Mouse (Mus musculus): ENCODE results near the gene Rangrf.
"Not testable (repeated sequence)": the region's sequence is repeated elsewhere in the genome, so short reads cannot be mapped to it uniquely, and the experiment has no call there.

DNA sequence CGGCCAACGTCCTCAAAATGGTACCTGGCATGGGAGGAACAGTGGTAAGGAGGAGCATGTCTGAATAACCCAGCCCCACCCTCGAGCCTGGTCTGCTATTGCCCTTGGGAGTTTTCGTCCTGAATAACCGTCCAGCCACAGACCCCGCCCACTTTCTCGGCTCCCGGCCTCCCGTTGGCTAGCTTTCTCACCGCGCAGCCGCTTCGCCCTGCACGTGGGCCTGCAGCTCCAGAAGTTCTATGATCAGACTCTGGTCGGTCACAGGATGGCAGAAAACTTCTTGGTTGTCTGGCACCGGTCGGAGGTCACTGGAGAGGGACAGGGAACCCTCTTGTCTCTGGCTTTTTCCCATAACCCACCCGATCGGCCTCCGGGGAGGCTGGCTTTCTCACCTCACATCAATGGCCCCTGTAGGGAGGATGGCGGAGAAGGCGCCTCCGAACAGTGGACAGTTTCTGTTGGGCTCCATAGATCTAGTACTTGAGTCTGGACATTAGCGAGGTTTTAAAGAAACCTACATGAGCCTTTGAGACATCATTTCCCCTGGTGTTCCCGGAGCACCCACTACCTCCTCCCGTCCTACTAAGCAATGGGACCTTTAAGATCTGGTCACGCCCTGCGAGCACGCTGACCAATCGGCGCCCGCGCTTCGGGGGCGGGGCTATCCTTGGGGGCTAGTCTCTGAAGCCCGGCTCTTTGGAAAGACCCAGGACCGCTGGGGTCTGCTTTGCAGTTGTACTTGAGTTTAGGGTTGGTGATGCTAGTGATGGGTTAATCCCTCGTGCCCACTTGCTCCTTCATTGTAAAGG lies 1.5 kb downstream of the Rangrf start:
- TF ChIP-seq CTCF, POLR2A (IDR thresholded peaks at IDR 0.05; ENCODE audit: insufficient read depth, low read depth, low read length): not testable (repeated sequence)

All from olfactory bulb, adult 2 months (tissue).